Mouse (Mus musculus): ENCODE measurements around the gene Il18rap. TPM values are rescaled to one million over a fixed set of nuclear protein-coding genes. Genes with fewer than 3 reads are reported as not detected.
A peak's percentile ranks its signal among the peaks of the same experiment; 100 is the strongest.

Il18rap gene
- total RNA-seq (2012; rRNA removed), result 0.84 and 1.1 TPM in 2 replicates
- 2.2 and 2.5 TPM in 2 replicates for total RNA-seq (2014; rRNA removed)
- 3.0 and 5.9 TPM in 2 replicates for polyA plus RNA-seq (2012; ENCODE audit: insufficient read length, low read depth)

GRCm38 (mm10) chr1:40514851-40515585 lies at the start of gene Il18rap:
Gene Il18rap (plus strand): TSS chr1:40515362.
- H3K27ac ChIP-seq (ENCODE audit: insufficient read depth, low read depth), result no peak within 1 kb of the TSS
- peak within 1 kb of the TSS; percentile 13; the same call in 1 of the 2 replicates for H3K4me2 ChIP-seq (ENCODE audit: insufficient read depth, low read depth, poor library complexity, severe bottlenecking)

GRCm38 (mm10) chr1:40465477-40466430 lies 49.4 kb upstream of the Il18rap start, which contains the start of gene Il18r1:
Gene Il18r1 (plus strand): TSS chr1:40465552.
- Histone ChIP-seq H3K36me3 (replicated peaks in 1 of 2; ENCODE audit: control insufficient read depth in 1 of 2, insufficient read depth in 1 of 2, low read length in 1 of 2) (no peaks in the 10 kb centered on the region), H3K4me3 (replicated peaks in 1 of 3; ENCODE audit: low read depth in 2 of 3, low read length in 2 of 3, poor library complexity in 1 of 3) (no peak within 1 kb of the TSS)
- dilution Hi-C loops (cut with MboI; ENCODE audit: extremely low pct_ligation_motif_present, extremely low pct_unique_long_range_greater_than_20kb, low sequenced_read_pairs), result no loop called here

More at GRCm38 (mm10) chr1:40514851-40515585, at the start of gene Il18rap:
- peaks cover 5% of the 10 kb centered on the region for H3K9me3 ChIP-seq (replicated peaks; ENCODE audit: low read length)
- peak within 1 kb of the TSS in 1 of 3 experiments; percentile 11 for H3K4me3 ChIP-seq (replicated peaks in 1 of 3; ENCODE audit: low read depth in 2 of 3, low read length in 2 of 3, poor library complexity in 1 of 3)
- TF ChIP-seq MAZ (IDR thresholded peaks at IDR 0.05; ENCODE audit: low read depth, low read length) (no peak), NRF1 (IDR thresholded peaks at IDR 0.05; ENCODE audit: low read depth, low read length) (no peak), UBTF (IDR thresholded peaks at IDR 0.05; ENCODE audit: low read depth, low read length) (no peak), HCFC1 (IDR thresholded peaks at IDR 0.05; ENCODE audit: low read depth, low read length) (no peak), BHLHE40 (IDR thresholded peaks at IDR 0.05; ENCODE audit: low read depth, low read length) (0 out of 2 replicates have a peak, but pooled peaks have one; percentile 8), EP300 (IDR thresholded peaks at IDR 0.05; ENCODE audit: low read length) (peak; percentile 22; the same call in 1 of the 2 replicates)
- no peaks in the 10 kb centered on the region for H3K79me2 ChIP-seq (replicated peaks; ENCODE audit: control insufficient read depth, extremely low read depth, insufficient read depth, poor library complexity, severe bottlenecking)
- dilution Hi-C loops (cut with MboI; ENCODE audit: extremely low pct_ligation_motif_present, extremely low pct_unique_long_range_greater_than_20kb, low sequenced_read_pairs), result no loop called here
- no peak within 1 kb of the TSS for H3K9ac ChIP-seq (ENCODE audit: insufficient read depth, low read depth)
- peaks cover 0 to 27% of the 10 kb centered on the region in 2 experiments; a peak in 2 of 4 replicates for H3K4me1 ChIP-seq (ENCODE audit: control insufficient read depth in 1 of 2, insufficient read depth in 2 of 2)
- in situ Hi-C loops (cut with MboI; ENCODE audit: low pct_ligation_motif_present, low pct_unique_long_range_greater_than_20kb, low sequenced_read_pairs), result no loop called here
- H3K27me3 ChIP-seq (replicated peaks), result no peaks in the 10 kb centered on the region
- peak; percentile 51 for DNase-seq (ENCODE audit: extremely low read depth)
- H3K36me3 ChIP-seq (replicated peaks in 1 of 2; ENCODE audit: control insufficient read depth in 1 of 2, insufficient read depth in 1 of 2, low read length in 1 of 2), result peaks cover 0 to 5% of the 10 kb centered on the region in 2 experiments

More at GRCm38 (mm10) chr1:40465477-40466430, 49.4 kb upstream of the Il18rap start, which contains the start of gene Il18r1:
- Histone ChIP-seq H3K79me2 (replicated peaks; ENCODE audit: control insufficient read depth, extremely low read depth, insufficient read depth, poor library complexity, severe bottlenecking) (no peaks in the 10 kb centered on the region), H3K4me2 (ENCODE audit: insufficient read depth, low read depth, poor library complexity, severe bottlenecking) (0 out of 2 replicates have a peak within 1 kb of the TSS, but pooled peaks have one; percentile 10), H3K9me3 (replicated peaks; ENCODE audit: low read length) (no peaks in the 10 kb centered on the region), H3K9ac (ENCODE audit: insufficient read depth, low read depth) (no peak within 1 kb of the TSS), H3K27me3 (replicated peaks) (no peaks in the 10 kb centered on the region), H3K4me1 (ENCODE audit: control insufficient read depth in 1 of 2, insufficient read depth in 2 of 2) (peaks cover 3 to 9% of the 10 kb centered on the region in 2 experiments; a peak in 1 of 4 replicates), H3K27ac (ENCODE audit: insufficient read depth, low read depth) (no peak within 1 kb of the TSS)
- no peak for DNase-seq (ENCODE audit: extremely low read depth)
- in situ Hi-C loops (cut with MboI; ENCODE audit: low pct_ligation_motif_present, low pct_unique_long_range_greater_than_20kb, low sequenced_read_pairs), result no loop called here
- TF ChIP-seq TBP (conservative IDR thresholded peaks at IDR 0.05; ENCODE audit: low read depth, low read length) (no peak), ZKSCAN1 (IDR thresholded peaks at IDR 0.05; ENCODE audit: borderline replicate concordance, low read depth, low read length) (no peak), CHD2 (IDR thresholded peaks at IDR 0.05; ENCODE audit: low read length) (no peak), PAX5 (IDR thresholded peaks at IDR 0.05; ENCODE audit: low read length) (no peak), POLR2AphosphoS2 (IDR thresholded peaks at IDR 0.05; ENCODE audit: low read depth, low read length) (no peak), JUND (conservative IDR thresholded peaks at IDR 0.05; ENCODE audit: low read depth, low read length) (no peak), ELF1 (IDR thresholded peaks at IDR 0.05; ENCODE audit: low read depth, low read length) (no peak), RAD21 (IDR thresholded peaks at IDR 0.05; ENCODE audit: low read depth, low read length) (peak; percentile 28), SIN3A (IDR thresholded peaks at IDR 0.05; ENCODE audit: low read length) (no peak), ZMIZ1 (IDR thresholded peaks at IDR 0.05; ENCODE audit: low read depth, low read length) (no peak), SMC3 (IDR thresholded peaks at IDR 0.05; ENCODE audit: low read depth, low read length) (peak; percentile 49), MYC (IDR thresholded peaks at IDR 0.05; ENCODE audit: low read depth, low read length) (no peak), TCF12 (IDR thresholded peaks at IDR 0.05; ENCODE audit: low read depth, low read length) (no peak), NELFE (IDR thresholded peaks at IDR 0.05; ENCODE audit: low read depth, low read length) (no peak), HCFC1 (IDR thresholded peaks at IDR 0.05; ENCODE audit: low read depth, low read length) (no peak), CTCF (conservative IDR thresholded peaks at IDR 0.05 in 1 of 2, IDR thresholded peaks at IDR 0.05 in 1 of 2; ENCODE audit: low read depth in 2 of 2, low read length in 2 of 2) (peak in 1 of 2 experiments; percentile 51; a peak in 2 of 4 replicates)
